Mouse (Mus musculus): ENCODE measurements around the gene Plekhh3. TPM values are rescaled to one million over a fixed set of nuclear protein-coding genes. Genes with fewer than 3 reads are reported as not detected.
A peak's percentile ranks its signal among the peaks of the same experiment; 100 is the strongest.
"Not testable (repeated sequence)": the region's sequence is repeated elsewhere in the genome, so short reads cannot be mapped to it uniquely, and the experiment has no call there.

The Plekhh3 gene
- polyA plus RNA-seq, 1 experiment from 2014 or later = 9.5 TPM

GRCm38 (mm10) chr11:101125008-101125407 lies 46.1 kb downstream of the Plekhh3 start:
- 97% methylated on average over 9 of the region's 9 CpGs for WGBS
- not testable (repeated sequence) for H3K27ac ChIP-seq (replicated peaks); H3K4me3 ChIP-seq (replicated peaks)

GRCm38 (mm10) chr11:101124494-101124893 lies 46.7 kb downstream of the Plekhh3 start:
- not testable (repeated sequence) for H3K9me3 ChIP-seq (replicated peaks); H3K27ac ChIP-seq (replicated peaks); H3K27me3 ChIP-seq (replicated peaks); H3K4me3 ChIP-seq (replicated peaks); H3K9ac ChIP-seq (replicated peaks); H3K4me2 ChIP-seq; ATAC-seq (ENCODE audit: low FRiP score)
- Histone ChIP-seq H3K36me3 (peaks cover 37% of the 10 kb centered on the region), H3K4me1 (peaks cover 11% of the 10 kb centered on the region)
- WGBS = 93% methylated on average over 8 of the region's 8 CpGs

More at GRCm38 (mm10) chr11:101125008-101125407, 46.1 kb downstream of the Plekhh3 start:
- H3K9me3 ChIP-seq (replicated peaks); ATAC-seq (ENCODE audit: low FRiP score); H3K4me2 ChIP-seq; H3K27me3 ChIP-seq (replicated peaks); H3K9ac ChIP-seq (replicated peaks): not testable (repeated sequence)
- Histone ChIP-seq H3K4me1 (peaks cover 11% of the 10 kb centered on the region), H3K36me3 (peaks cover 37% of the 10 kb centered on the region)

- WGBS = 22% methylated on average over 19 of the region's 19 CpGs
- Histone ChIP-seq H3K4me3 (replicated peaks) (peak overlapping the region; percentile 89), H3K36me3 (peaks cover 24% of the 10 kb centered on the region), H3K9me3 (replicated peaks) (no peaks in the 10 kb centered on the region), H3K27ac (replicated peaks) (peak overlapping the region; percentile 94), H3K4me2 (peak overlapping the region; percentile 95), H3K4me1 (peaks cover 42% of the 10 kb centered on the region), H3K9ac (replicated peaks) (peak overlapping the region; percentile 88), H3K27me3 (replicated peaks) (no peaks in the 10 kb centered on the region)
- no peak; the same call in 1 of the 2 replicates for ATAC-seq (ENCODE audit: low FRiP score)
Measured at GRCm38 (mm10) chr11:101120545-101121188, 50.5 kb downstream of the Plekhh3 start.

- peak within 1 kb of the TSS; percentile 93 for H3K9ac ChIP-seq (replicated peaks)
- peaks cover 49% of the 10 kb centered on the region for H3K4me1 ChIP-seq
- H3K27me3 ChIP-seq (replicated peaks) = no peaks in the 10 kb centered on the region
- H3K36me3 ChIP-seq = peaks cover 19% of the 10 kb centered on the region
- H3K9me3 ChIP-seq (replicated peaks) = no peaks in the 10 kb centered on the region
- WGBS = under 1% methylated on average over 61 of the region's 61 CpGs
- peak; percentile 96 for ATAC-seq (ENCODE audit: low FRiP score)
- H3K27ac ChIP-seq (replicated peaks) = peak within 1 kb of the TSS; percentile 94
- H3K4me3 ChIP-seq (replicated peaks) = peak within 1 kb of the TSS; percentile 89
- H3K4me2 ChIP-seq = peak within 1 kb of the TSS; percentile 95
Measured at GRCm38 (mm10) chr11:101119761-101120544, 51.2 kb downstream of the Plekhh3 start, which contains the start of the genes Retreg3 and Tubg1. Gene Retreg3, minus strand, starts transcription at chr11:101119893. Gene Tubg1, plus strand, starts transcription at chr11:101119938.

GRCm38 (mm10) chr11:101119131-101119760 lies 51.9 kb downstream of the Plekhh3 start:
- Histone ChIP-seq H3K27me3 (replicated peaks) (no peaks in the 10 kb centered on the region), H3K9ac (replicated peaks) (peak overlapping the region; percentile 93), H3K4me2 (peak overlapping the region; percentile 79), H3K9me3 (replicated peaks) (no peaks in the 10 kb centered on the region), H3K36me3 (peaks cover 19% of the 10 kb centered on the region), H3K4me1 (peaks cover 56% of the 10 kb centered on the region), H3K27ac (replicated peaks) (no peak overlapping the region; the same call in none of the 2 replicates), H3K4me3 (replicated peaks) (peak overlapping the region; percentile 89)
- 2% methylated on average over 35 of the region's 39 CpGs for WGBS
- peak; percentile 73 for ATAC-seq (ENCODE audit: low FRiP score)

- Histone ChIP-seq H3K4me3 (replicated peaks) (peak overlapping the region; percentile 89), H3K9me3 (replicated peaks) (no peaks in the 10 kb centered on the region), H3K4me2 (peak overlapping the region; percentile 79), H3K27ac (replicated peaks) (no peak overlapping the region), H3K9ac (replicated peaks) (peak overlapping the region; percentile 93), H3K36me3 (peaks cover 9% of the 10 kb centered on the region), H3K27me3 (replicated peaks) (no peaks in the 10 kb centered on the region), H3K4me1 (peaks cover 56% of the 10 kb centered on the region)
- ATAC-seq (ENCODE audit: low FRiP score) = no peak
- WGBS = 63% methylated on average over 4 of the region's 4 CpGs
Measured at GRCm38 (mm10) chr11:101118105-101118504, 53.0 kb downstream of the Plekhh3 start.

- Histone ChIP-seq H3K9ac (replicated peaks) (0 out of 2 replicates have a peak overlapping the region, but pooled peaks have one; percentile 14), H3K27ac (replicated peaks) (peak overlapping the region; percentile 35; the same call in 1 of the 2 replicates), H3K4me3 (replicated peaks) (no peak overlapping the region), H3K9me3 (replicated peaks) (no peaks in the 10 kb centered on the region), H3K4me1 (peaks cover 52% of the 10 kb centered on the region), H3K4me2 (0 out of 2 replicates have a peak overlapping the region, but pooled peaks have one; percentile 7), H3K36me3 (no peaks in the 10 kb centered on the region; the same call in 1 of the 2 replicates), H3K27me3 (replicated peaks) (no peaks in the 10 kb centered on the region)
- no peak for ATAC-seq (ENCODE audit: low FRiP score)
- 19% methylated on average over 2 of the region's 2 CpGs for WGBS
Measured at GRCm38 (mm10) chr11:101115564-101115963, 55.6 kb downstream of the Plekhh3 start.

Small RNA genes within 50 kb of the gene (microRNA-seq; reads per million reads assigned to microRNA genes)
- gene Gm27626 = not detected

Other genes starting within 250 kb of the Plekhh3 start
- 57.9 and 66.9 TPM in 2 replicates for gene Stat3, start 231.8 kb downstream of the Plekhh3 start, polyA plus RNA-seq (2015; fragmentation: Nextera tagmentation; extraction: Ambion mirVana)
- 45.6 and 73.4 TPM in 2 replicates for gene Cavin1, start 200.5 kb downstream of the Plekhh3 start, polyA plus RNA-seq (2015; fragmentation: Nextera tagmentation; extraction: Ambion mirVana)
- 150 and 167 TPM in 2 replicates for gene Atp6v0a1, start 161.9 kb downstream of the Plekhh3 start, polyA plus RNA-seq (2015; fragmentation: Nextera tagmentation; extraction: Ambion mirVana)
- 11.7 and 12.4 TPM in 2 replicates for gene Naglu, start 101.3 kb downstream of the Plekhh3 start, polyA plus RNA-seq (2015; fragmentation: Nextera tagmentation; extraction: Ambion mirVana)
- 0.22 and 0.29 TPM in 2 replicates for gene Hsd17b1, start 92.9 kb downstream of the Plekhh3 start, polyA plus RNA-seq (2015; fragmentation: Nextera tagmentation; extraction: Ambion mirVana)
- gene Coasy, start 88.8 kb downstream of the Plekhh3 start, polyA plus RNA-seq (2015; fragmentation: Nextera tagmentation; extraction: Ambion mirVana) = 37.5 and 39.6 TPM in 2 replicates
- gene Mlx, start 84.1 kb downstream of the Plekhh3 start, polyA plus RNA-seq (2015; fragmentation: Nextera tagmentation; extraction: Ambion mirVana) = 94.2 and 96.6 TPM in 2 replicates
- 17.7 and 22.4 TPM in 2 replicates for gene Psmc3ip, start 75.9 kb downstream of the Plekhh3 start, polyA plus RNA-seq (2015; fragmentation: Nextera tagmentation; extraction: Ambion mirVana)
- gene Retreg3, start 51.5 kb downstream of the Plekhh3 start, polyA plus RNA-seq (2015; fragmentation: Nextera tagmentation; extraction: Ambion mirVana) = 23.5 and 26.0 TPM in 2 replicates
- 68.4 and 73.7 TPM in 2 replicates for gene Tubg1, start 51.4 kb downstream of the Plekhh3 start, polyA plus RNA-seq (2015; fragmentation: Nextera tagmentation; extraction: Ambion mirVana)
- gene Tubg2, start 15.4 kb downstream of the Plekhh3 start, polyA plus RNA-seq (2015; fragmentation: Nextera tagmentation; extraction: Ambion mirVana) = 49.9 and 60.7 TPM in 2 replicates
- gene Cntnap1, start 828 bp downstream of the Plekhh3 start, polyA plus RNA-seq (2015; fragmentation: Nextera tagmentation; extraction: Ambion mirVana) = 11.2 and 12.3 TPM in 2 replicates
- 0.51 and 0.70 TPM in 2 replicates for gene Ccr10, start 4.1 kb upstream of the Plekhh3 start, polyA plus RNA-seq (2015; fragmentation: Nextera tagmentation; extraction: Ambion mirVana)
- 25.4 and 26.1 TPM in 2 replicates for gene Ezh1, start 55.1 kb upstream of the Plekhh3 start, polyA plus RNA-seq (2015; fragmentation: Nextera tagmentation; extraction: Ambion mirVana)
- gene Ramp2, start 74.7 kb upstream of the Plekhh3 start, polyA plus RNA-seq (2015; fragmentation: Nextera tagmentation; extraction: Ambion mirVana) = 105 and 107 TPM in 2 replicates
- 123 and 128 TPM in 2 replicates for gene Vps25, start 82.4 kb upstream of the Plekhh3 start, polyA plus RNA-seq (2015; fragmentation: Nextera tagmentation; extraction: Ambion mirVana)
- 5.1 and 7.0 TPM in 2 replicates for gene Wnk4, start 89.2 kb upstream of the Plekhh3 start, polyA plus RNA-seq (2015; fragmentation: Nextera tagmentation; extraction: Ambion mirVana)
- 0.77 and 0.80 TPM in 2 replicates for gene Cntd1, start 107.7 kb upstream of the Plekhh3 start, polyA plus RNA-seq (2015; fragmentation: Nextera tagmentation; extraction: Ambion mirVana)
- 213 and 237 TPM in 2 replicates for gene Coa3, start 107.8 kb upstream of the Plekhh3 start, polyA plus RNA-seq (2015; fragmentation: Nextera tagmentation; extraction: Ambion mirVana)
- 172 and 175 TPM in 2 replicates for gene Becn1, start 130.9 kb upstream of the Plekhh3 start, polyA plus RNA-seq (2015; fragmentation: Nextera tagmentation; extraction: Ambion mirVana)
- gene Psme3, start 144.9 kb upstream of the Plekhh3 start, polyA plus RNA-seq (2015; fragmentation: Nextera tagmentation; extraction: Ambion mirVana) = 108 and 123 TPM in 2 replicates
- 1.5 and 1.7 TPM in 2 replicates for gene Aoc2, start 153.7 kb upstream of the Plekhh3 start, polyA plus RNA-seq (2015; fragmentation: Nextera tagmentation; extraction: Ambion mirVana)
- gene Aoc3, start 159.3 kb upstream of the Plekhh3 start, polyA plus RNA-seq (2015; fragmentation: Nextera tagmentation; extraction: Ambion mirVana) = 0.20 and 0.38 TPM in 2 replicates
- gene G6pc, start 196.2 kb upstream of the Plekhh3 start, polyA plus RNA-seq (2015; fragmentation: Nextera tagmentation; extraction: Ambion mirVana) = not detected in 2 replicates
- gene Aarsd1, start 246.3 kb upstream of the Plekhh3 start, polyA plus RNA-seq (2015; fragmentation: Nextera tagmentation; extraction: Ambion mirVana) = 88.1 and 94.0 TPM in 2 replicates